Mouse (Mus musculus): Measurements from ENCODE around the gene Rsph6a.

DNA sequence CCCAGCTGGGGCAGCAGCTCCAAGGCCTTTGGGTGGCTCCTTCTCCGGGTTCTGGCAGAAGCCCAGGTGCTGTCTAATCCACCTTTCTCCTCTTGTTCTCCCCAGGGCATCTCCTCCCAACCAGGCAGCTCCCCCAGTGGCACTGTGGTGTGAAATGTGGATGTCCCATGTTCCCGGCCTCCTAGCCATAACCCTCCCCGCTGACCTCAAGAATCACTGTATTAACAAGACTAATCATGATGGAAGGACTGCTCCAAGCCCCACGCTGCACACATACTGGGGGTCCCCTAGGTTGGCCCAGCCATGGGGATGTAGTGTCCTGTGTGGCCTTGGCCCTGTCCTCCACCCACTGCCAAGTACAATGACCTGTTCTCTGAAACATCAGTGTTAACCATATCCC lies 27.7 kb downstream of the Rsph6a start:
- TF ChIP-seq POLR2A (IDR thresholded peaks at IDR 0.05; ENCODE audit: borderline replicate concordance, low read depth, low read length): no peak
- TF ChIP-seq CTCF (IDR thresholded peaks at IDR 0.05; ENCODE audit: low read depth, low read length): no peak
